Mouse (Mus musculus) MEL (cell line): ENCODE measurements at regions not wholly inside any gene's neighbourhood (a gene's known extent, or its start where the extent isn't known, plus 50 kb on each side); places are given as distances from the start of the nearest gene placed in this dataset.

Experiments used
- DNase-seq: peaks from one replicate; pipeline ENCODE4 v3.0.0; 2011; ENCODE audit warnings: low read depth, low spot score
- H3K27ac ChIP-seq: 2 replicates; pipeline ENCODE4 v1.5.1; 2012; ENCODE audit warnings: low read depth, mild to moderate bottlenecking, control low read depth, low read length, moderate library complexity; ENCODE audit not compliant: control insufficient read depth
- H3K27me3 ChIP-seq, 2 experiments: fragments of 150-350 bp in 1 of 2; sonication (generic) in 1 of 2; 2 replicates each; pipeline ENCODE4 v1.6.1; 2012; ENCODE audit warnings: low read length in 2 of 2, mild to moderate bottlenecking in 2 of 2, improper control_type of control experiment in 1 of 2, moderate library complexity in 1 of 2; ENCODE audit not compliant: insufficient read depth in 2 of 2, control insufficient read depth in 1 of 2
- H3K36me3 ChIP-seq, 2 experiments: 2 replicates each; pipeline ENCODE4 v1.6.1; 2012 to 2014; ENCODE audit warnings: low read length in 2 of 2, improper control_type of control experiment in 1 of 2, inconsistent platforms in 1 of 2, mild to moderate bottlenecking in 1 of 2; ENCODE audit not compliant: insufficient read depth in 2 of 2, control insufficient read depth in 1 of 2
- H3K4me1 ChIP-seq, 2 experiments: fragments of 150-350 bp in 1 of 2; sonication (generic) in 1 of 2; 2 replicates each; pipeline ENCODE4 v1.6.1; 2012; ENCODE audit warnings: low read length in 2 of 2, improper control_type of control experiment in 1 of 2, mild to moderate bottlenecking in 1 of 2; ENCODE audit not compliant: insufficient read depth in 2 of 2, control insufficient read depth in 1 of 2
- H3K4me3 ChIP-seq, 2 experiments: fragments of 150-350 bp in 1 of 2; sonication (generic) in 1 of 2; 2 replicates each; pipeline ENCODE4 v1.5.1; 2012; ENCODE audit warnings: low read depth in 2 of 2, low read length in 2 of 2, mild to moderate bottlenecking in 2 of 2, moderate library complexity in 2 of 2, control low read depth in 1 of 2, improper control_type of control experiment in 1 of 2; ENCODE audit not compliant: control insufficient read depth in 1 of 2, insufficient read depth in 1 of 2
- H3K79me2 ChIP-seq: 2 replicates; pipeline ENCODE4 v1.6.1; 2012; ENCODE audit warnings: mild to moderate bottlenecking, low read length, moderate library complexity; ENCODE audit not compliant: control insufficient read depth, poor library complexity, insufficient read depth
- H3K9ac ChIP-seq: 2 replicates; pipeline ENCODE4 v1.6.1; 2012; ENCODE audit warnings: low read depth, mild to moderate bottlenecking, control low read depth, low read length, moderate library complexity; ENCODE audit not compliant: control insufficient read depth, poor library complexity, severe bottlenecking
- H3K9me3 ChIP-seq: fragments of 150-350 bp; sonication (generic); replicated peaks from 2 replicates; pipeline ENCODE4 v1.6.1; 2012; ENCODE audit warnings: mild to moderate bottlenecking, low read length, improper control_type of control experiment, moderate library complexity; ENCODE audit not compliant: insufficient read depth
- CHD1 ChIP-seq: IDR thresholded peaks from 2 replicates; pipeline ENCODE4 v1.6.1; 2012; ENCODE audit warnings: low read depth, mild to moderate bottlenecking, inconsistent platforms, low read length, improper control_type of control experiment
- CHD2 ChIP-seq: IDR thresholded peaks from 2 replicates; pipeline ENCODE4 v1.6.1; 2011; ENCODE audit warnings: low read length, improper control_type of control experiment
- KAT2A ChIP-seq: conservative IDR thresholded peaks from 2 replicates; pipeline ENCODE4 v1.6.1; 2012; ENCODE audit warnings: low read depth, low read length, improper control_type of control experiment, inconsistent platforms
- MYB ChIP-seq: IDR thresholded peaks from 2 replicates; pipeline ENCODE4 v1.6.1; 2011; ENCODE audit warnings: mild to moderate bottlenecking, low read depth, low read length, improper control_type of control experiment
- NELFE ChIP-seq: IDR thresholded peaks from 2 replicates; pipeline ENCODE4 v1.6.1; 2011; ENCODE audit warnings: low read depth, low read length, improper control_type of control experiment
- POLR2A ChIP-seq, 2 experiments: IDR thresholded peaks; 2 replicates each; pipeline ENCODE4 v1.6.1; 2011 to 2012; ENCODE audit warnings: low read length in 2 of 2, mild to moderate bottlenecking in 2 of 2, control low read depth in 1 of 2, improper control_type of control experiment in 1 of 2, low read depth in 1 of 2, moderate library complexity in 1 of 2; ENCODE audit not compliant: control insufficient read depth in 1 of 2, insufficient read depth in 1 of 2, poor library complexity in 1 of 2
- RCOR1 ChIP-seq: IDR thresholded peaks from 2 replicates; pipeline ENCODE4 v1.6.1; 2012; ENCODE audit warnings: low read depth, mild to moderate bottlenecking, inconsistent platforms, low read length, improper control_type of control experiment
- SMC3 ChIP-seq: IDR thresholded peaks from 2 replicates; pipeline ENCODE4 v1.6.1; 2011; ENCODE audit warnings: low read depth, low read length, improper control_type of control experiment
- TAL1 ChIP-seq: IDR thresholded peaks from 2 replicates; pipeline ENCODE4 v1.6.1; 2012; ENCODE audit warnings: mild to moderate bottlenecking, inconsistent platforms, low read length, moderate library complexity, mixed read lengths
- UBTF ChIP-seq: IDR thresholded peaks from 2 replicates; pipeline ENCODE4 v1.6.1; 2012; ENCODE audit warnings: low read depth, mild to moderate bottlenecking, inconsistent platforms, low read length, improper control_type of control experiment, moderate library complexity, borderline replicate concordance; ENCODE audit not compliant: insufficient read depth
- ZC3H11A ChIP-seq: IDR thresholded peaks from 2 replicates; pipeline ENCODE4 v1.6.1; 2012; ENCODE audit warnings: low read depth, mild to moderate bottlenecking, inconsistent platforms, low read length, improper control_type of control experiment
- ZMIZ1 ChIP-seq: IDR thresholded peaks from 2 replicates; pipeline ENCODE4 v1.6.1; 2012; ENCODE audit warnings: low read depth, mild to moderate bottlenecking, inconsistent platforms, low read length, improper control_type of control experiment, moderate library complexity
- ZNF384 ChIP-seq: IDR thresholded peaks from 2 replicates; pipeline ENCODE4 v1.6.1; 2012; ENCODE audit warnings: low read depth, mild to moderate bottlenecking, inconsistent platforms, low read length, improper control_type of control experiment

- Histone ChIP-seq H3K27ac (no peak overlapping the region), H3K9ac (no peak overlapping the region), H3K9me3 (no peaks in the 10 kb centered on the region), H3K79me2 (no peaks in the 10 kb centered on the region), H3K4me1 (no peaks in the 10 kb centered on the region), H3K4me3 (no peak overlapping the region), H3K36me3 (no peaks in the 10 kb centered on the region), H3K27me3 (no peaks in the 10 kb centered on the region)
- TF ChIP-seq TAL1 (no peak), ZNF384 (no peak), CHD2 (no peak), NELFE (no peak), SMC3 (no peak)
- no peak for DNase-seq
Observed at GRCm38 (mm10) chr13:60269406-60269841, 92.3 kb upstream of the Gas1 start.

- H3K9me3 ChIP-seq: no peaks in the 10 kb centered on the region
- no peak for TF ChIP-seq RCOR1
Observed at GRCm38 (mm10) chr13:60270526-60270925, 93.4 kb upstream of the Gas1 start.

GRCm38 (mm10) chr13:60273331-60273730 lies 96.2 kb upstream of the Gas1 start:
- no peaks in the 10 kb centered on the region for H3K36me3 ChIP-seq
- H3K4me1 ChIP-seq: no peaks in the 10 kb centered on the region
- no peaks in the 10 kb centered on the region for H3K79me2 ChIP-seq
- no peak overlapping the region for H3K4me3 ChIP-seq
- no peaks in the 10 kb centered on the region for H3K9me3 ChIP-seq
- H3K27ac ChIP-seq: no peak overlapping the region
- DNase-seq: no peak
- TF ChIP-seq ZNF384: no peak
- TF ChIP-seq MYB: no peak
- no peak for TF ChIP-seq ZMIZ1
- no peak for TF ChIP-seq UBTF
- TF ChIP-seq ZC3H11A: no peak
- TF ChIP-seq KAT2A: no peak
- TF ChIP-seq POLR2A (IDR thresholded peaks at IDR 0.05; ENCODE audit: control insufficient read depth in 1 of 2, insufficient read depth in 1 of 2, low read depth in 1 of 2, low read length in 2 of 2, poor library complexity in 1 of 2): no peak
- TF ChIP-seq CHD1: no peak
- TF ChIP-seq NELFE: no peak
- no peak overlapping the region for H3K9ac ChIP-seq
- H3K27me3 ChIP-seq: no peaks in the 10 kb centered on the region

More at GRCm38 (mm10) chr13:60270526-60270925, 93.4 kb upstream of the Gas1 start:
- Histone ChIP-seq H3K36me3 (no peaks in the 10 kb centered on the region), H3K4me1 (no peaks in the 10 kb centered on the region), H3K4me3 (no peak overlapping the region), H3K9ac (no peak overlapping the region), H3K27ac (no peak overlapping the region), H3K79me2 (no peaks in the 10 kb centered on the region), H3K27me3 (no peaks in the 10 kb centered on the region)
- DNase-seq: no peak
